Mouse (Mus musculus): ENCODE measurements around the gene Dock9.
"Not testable (repeated sequence)": the region's sequence is repeated elsewhere in the genome, so short reads cannot be mapped to it uniquely, and the experiment has no call there.

Dock9 gene

GRCm38 (mm10) chr14:121734217-121734616, 63.4 kb downstream of the Dock9 start:
- no peak for DNase-seq

- no peak for DNase-seq
These were observed 63.9 kb downstream of the Dock9 start for GRCm38 (mm10) chr14:121733694-121734093.

- no peak for DNase-seq
These were observed 65.4 kb downstream of the Dock9 start for GRCm38 (mm10) chr14:121732196-121732595.

- no peak for DNase-seq
These were observed 65.9 kb downstream of the Dock9 start for GRCm38 (mm10) chr14:121731688-121732168.

GRCm38 (mm10) chr14:121730966-121731365, 66.7 kb downstream of the Dock9 start:
- DNase-seq: no peak

GRCm38 (mm10) chr14:121727996-121728395, 69.6 kb downstream of the Dock9 start:
- no peak for DNase-seq

- DNase-seq: no peak
These were observed 73.1 kb downstream of the Dock9 start for GRCm38 (mm10) chr14:121724501-121724900.

- DNase-seq: no peak
These were observed 74.9 kb downstream of the Dock9 start for GRCm38 (mm10) chr14:121722774-121723173.

GRCm38 (mm10) chr14:121721431-121721830, 76.2 kb downstream of the Dock9 start:
- no peak for DNase-seq

- no peak for DNase-seq
These were observed 77.7 kb downstream of the Dock9 start for GRCm38 (mm10) chr14:121719638-121720601.

- DNase-seq: not testable (repeated sequence)
These were observed 82.8 kb downstream of the Dock9 start for GRCm38 (mm10) chr14:121714799-121715198.

GRCm38 (mm10) chr14:121714268-121714667, 83.4 kb downstream of the Dock9 start:
- DNase-seq: no peak

GRCm38 (mm10) chr14:121713830-121714197, 83.8 kb downstream of the Dock9 start:
- DNase-seq: no peak

- no peak for DNase-seq
These were observed 84.3 kb downstream of the Dock9 start for GRCm38 (mm10) chr14:121713166-121713829.

- no peak for DNase-seq
These were observed 86.4 kb downstream of the Dock9 start for GRCm38 (mm10) chr14:121711089-121711826.

- DNase-seq: no peak
These were observed 87.5 kb downstream of the Dock9 start for GRCm38 (mm10) chr14:121710130-121710529.

GRCm38 (mm10) chr14:121708244-121708643, 89.4 kb downstream of the Dock9 start:
- DNase-seq: no peak

GRCm38 (mm10) chr14:121706482-121706901, 91.1 kb downstream of the Dock9 start:
- DNase-seq: no peak

- no peak for DNase-seq
These were observed 92.0 kb downstream of the Dock9 start for GRCm38 (mm10) chr14:121705644-121706043.

GRCm38 (mm10) chr14:121702534-121702933, 95.1 kb downstream of the Dock9 start:
- DNase-seq: no peak

- no peak for DNase-seq
These were observed 97.6 kb downstream of the Dock9 start for GRCm38 (mm10) chr14:121700013-121700412.

- no peak for DNase-seq
These were observed 99.1 kb downstream of the Dock9 start for GRCm38 (mm10) chr14:121698620-121698950.

Measured in cerebellum, adult 9-11 months (tissue).